Mouse (Mus musculus) hindbrain, embryonic 13.5 days (tissue): ENCODE results near the gene Chrm5. TPM values are rescaled to one million over a fixed set of nuclear protein-coding genes. Genes with fewer than 3 reads are reported as not detected.

ENCODE experiments used
- ATAC-seq: fragments of 200-750 bp; cut with Nextera tagmentation; 2 replicates; pipeline ENCODE4 v1.8.0; 2017; ENCODE audit warnings: moderate TSS enrichment; ENCODE audit not compliant: low FRiP score
- H3K27ac ChIP-seq: fragments of 300-500 bp; sonication (generic); 2 replicates; pipeline ENCODE4 v1.5.1; 2015; ENCODE audit warnings: inconsistent platforms, mild to moderate bottlenecking, moderate library complexity
- H3K27me3 ChIP-seq: fragments of 300-500 bp; sonication (generic); 2 replicates; pipeline ENCODE4 v1.6.1; 2015; ENCODE audit warnings: mild to moderate bottlenecking, inconsistent platforms
- H3K36me3 ChIP-seq: fragments of 300-500 bp; sonication (generic); 2 replicates; pipeline ENCODE4 v1.6.1; 2015; ENCODE audit warnings: mild to moderate bottlenecking, inconsistent platforms
- H3K4me1 ChIP-seq: fragments of 300-500 bp; sonication (generic); replicated peaks from 2 replicates; pipeline ENCODE4 v1.6.1; 2015; ENCODE audit warnings: inconsistent platforms
- H3K4me2 ChIP-seq: fragments of 300-500 bp; sonication (generic); 2 replicates; pipeline ENCODE4 v1.6.1; 2015; ENCODE audit warnings: inconsistent platforms, mild to moderate bottlenecking, moderate library complexity
- H3K4me3 ChIP-seq: fragments of 300-500 bp; sonication (generic); 2 replicates; pipeline ENCODE4 v1.5.1; 2015; ENCODE audit warnings: mild to moderate bottlenecking, inconsistent platforms
- H3K9ac ChIP-seq: fragments of 300-500 bp; sonication (generic); 2 replicates; pipeline ENCODE4 v1.6.1; 2015; ENCODE audit warnings: mild to moderate bottlenecking, inconsistent platforms
- H3K9me3 ChIP-seq: fragments of 300-500 bp; sonication (generic); 2 replicates; pipeline ENCODE4 v1.6.1; 2016; ENCODE audit warnings: inconsistent platforms
- WGBS: fragments of 180-500 bp; shearing (Covaris S2); methylation state at CpG from one replicate; pipeline ENCODE4 v1.1.7; 2015; 5-methylcytosine and 5-hydroxymethylcytosine counted together
- polyA plus RNA-seq: library from polyadenylated mRNA; unstranded; fragments of >200 nt; fragmentation: Nextera tagmentation; extraction: Ambion mirVana; gene quantifications from 2 replicates; pipeline ENCODE4 v1.2.1, GENCODE M21; 2015

Gene Chrm5
- polyA plus RNA-seq, 1 experiment from 2014 or later: 0.68 TPM

GRCm38 (mm10) chr2:112443491-112443890 lies 37.1 kb downstream of the Chrm5 start:
- Histone ChIP-seq H3K9me3 (no peaks in the 10 kb centered on the region), H3K4me3 (no peak overlapping the region), H3K27ac (no peak overlapping the region), H3K27me3 (0 out of 2 replicates have a peak, but pooled peaks cover 3% of the 10 kb centered on the region), H3K4me1 (no peaks in the 10 kb centered on the region), H3K9ac (no peak overlapping the region), H3K4me2 (no peak overlapping the region), H3K36me3 (no peaks in the 10 kb centered on the region)
- WGBS: 71% methylated on average over 2 of the region's 2 CpGs
- no peak for ATAC-seq

GRCm38 (mm10) chr2:112437589-112437988 lies 43.0 kb downstream of the Chrm5 start:
- WGBS: 91% methylated on average over 2 of the region's 2 CpGs
- H3K4me2 ChIP-seq: no peak overlapping the region
- no peak overlapping the region for H3K27ac ChIP-seq
- H3K36me3 ChIP-seq: no peaks in the 10 kb centered on the region
- no peak overlapping the region for H3K4me3 ChIP-seq
- H3K4me1 ChIP-seq: no peaks in the 10 kb centered on the region
- no peak overlapping the region for H3K9ac ChIP-seq
- no peaks in the 10 kb centered on the region for H3K27me3 ChIP-seq
- no peaks in the 10 kb centered on the region for H3K9me3 ChIP-seq
- no peak for ATAC-seq

DNA sequence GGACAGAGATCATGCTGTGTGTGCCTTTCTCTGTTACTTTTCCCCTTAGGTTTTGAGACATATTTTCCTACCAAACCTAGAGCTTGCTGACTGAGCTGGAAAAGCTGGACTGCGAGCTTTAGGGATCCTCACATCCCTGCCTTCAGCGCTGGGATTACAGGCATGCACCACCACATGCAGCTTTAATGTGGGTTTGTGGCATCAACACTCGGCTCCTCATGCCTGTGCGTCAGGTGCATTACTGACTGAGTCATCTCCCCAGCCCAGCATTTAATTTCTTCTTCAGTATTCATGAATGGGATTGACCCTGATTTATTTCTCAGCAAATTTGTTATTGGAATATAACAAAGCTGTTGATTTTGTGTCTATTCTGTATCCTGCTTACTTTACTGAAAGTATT lies 44.3 kb downstream of the Chrm5 start:
- no peaks in the 10 kb centered on the region for H3K36me3 ChIP-seq
- H3K4me1 ChIP-seq: no peaks in the 10 kb centered on the region
- no peaks in the 10 kb centered on the region for H3K27me3 ChIP-seq
- H3K4me3 ChIP-seq: no peak overlapping the region
- WGBS: 84% methylated on average over 4 of the region's 4 CpGs
- no peak overlapping the region for H3K27ac ChIP-seq
- H3K4me2 ChIP-seq: no peak overlapping the region
- no peak overlapping the region for H3K9ac ChIP-seq
- ATAC-seq: no peak
- H3K9me3 ChIP-seq: no peaks in the 10 kb centered on the region

GRCm38 (mm10) chr2:112433359-112433758 lies 47.2 kb downstream of the Chrm5 start:
- no peaks in the 10 kb centered on the region for H3K9me3 ChIP-seq
- H3K4me2 ChIP-seq: no peak overlapping the region
- 83% methylated on average over 2 of the region's 2 CpGs for WGBS

GRCm38 (mm10) chr2:112432523-112432922 lies 48.0 kb downstream of the Chrm5 start:
- Histone ChIP-seq H3K36me3 (no peaks in the 10 kb centered on the region), H3K27me3 (no peaks in the 10 kb centered on the region), H3K9ac (no peak overlapping the region), H3K27ac (no peak overlapping the region), H3K4me1 (no peaks in the 10 kb centered on the region), H3K4me2 (no peak overlapping the region), H3K4me3 (no peak overlapping the region), H3K9me3 (no peaks in the 10 kb centered on the region)
- ATAC-seq: no peak
- 95% methylated on average over 2 of the region's 2 CpGs for WGBS

More at GRCm38 (mm10) chr2:112433359-112433758, 47.2 kb downstream of the Chrm5 start:
- Histone ChIP-seq H3K4me3 (no peak overlapping the region), H3K9ac (no peak overlapping the region), H3K27ac (no peak overlapping the region), H3K4me1 (no peaks in the 10 kb centered on the region), H3K36me3 (no peaks in the 10 kb centered on the region), H3K27me3 (no peaks in the 10 kb centered on the region)
- ATAC-seq: no peak

DNA sequence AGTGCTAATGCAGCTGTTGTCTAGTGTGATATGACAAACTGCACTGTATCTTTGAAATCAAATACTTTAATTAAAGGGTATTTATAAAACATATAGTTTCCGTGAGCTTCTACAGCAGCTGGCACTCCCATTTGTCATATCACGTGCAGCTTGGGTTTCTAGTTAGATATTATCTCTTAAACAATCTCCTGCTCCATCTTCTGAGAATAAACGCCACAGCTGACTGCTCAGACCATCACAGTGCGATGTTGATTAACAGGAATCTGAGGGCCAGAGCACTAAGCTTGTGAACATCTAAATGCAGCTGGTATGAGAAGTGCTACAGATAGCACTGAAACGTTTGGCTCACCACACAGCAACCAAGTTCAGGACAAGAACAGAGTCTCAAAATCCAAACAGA lies 50.2 kb downstream of the Chrm5 start:
- WGBS: 76% methylated on average over 5 of the region's 5 CpGs
- Histone ChIP-seq H3K27me3 (no peaks in the 10 kb centered on the region), H3K36me3 (no peaks in the 10 kb centered on the region), H3K4me3 (no peak overlapping the region), H3K4me2 (no peak overlapping the region), H3K9me3 (no peaks in the 10 kb centered on the region), H3K4me1 (no peaks in the 10 kb centered on the region), H3K9ac (no peak overlapping the region), H3K27ac (no peak overlapping the region)
- ATAC-seq: no peak

DNA sequence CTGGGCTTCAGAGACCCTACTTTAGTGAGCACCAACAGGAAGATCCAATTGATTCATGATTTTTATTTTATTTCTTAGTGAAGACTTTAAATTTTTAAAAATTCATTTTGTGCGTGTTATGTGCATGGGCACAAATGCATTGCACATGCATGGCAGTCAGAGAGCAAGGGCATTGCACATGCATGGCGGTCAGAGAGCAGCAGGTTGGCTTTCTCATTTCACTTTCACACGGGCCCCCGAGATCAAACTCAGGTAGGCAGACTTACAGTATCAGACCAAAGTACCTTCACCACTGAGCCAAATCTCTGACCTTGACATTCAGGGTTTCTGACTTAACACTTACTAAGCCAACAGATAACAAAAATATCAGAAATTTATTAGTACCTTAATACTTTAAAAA lies 50.9 kb downstream of the Chrm5 start:
- no peak for ATAC-seq
- no peaks in the 10 kb centered on the region for H3K4me1 ChIP-seq
- H3K9me3 ChIP-seq: no peaks in the 10 kb centered on the region
- H3K9ac ChIP-seq: no peak overlapping the region
- no peaks in the 10 kb centered on the region for H3K27me3 ChIP-seq
- H3K36me3 ChIP-seq: no peaks in the 10 kb centered on the region
- 97% methylated on average over 4 of the region's 4 CpGs for WGBS
- no peak overlapping the region for H3K27ac ChIP-seq
- H3K4me2 ChIP-seq: no peak overlapping the region
- no peak overlapping the region for H3K4me3 ChIP-seq

Other genes starting within 250 kb of the Chrm5 start
- 14.9 and 15.5 TPM in 2 replicates for gene Lpcat4, start 241.3 kb downstream of the Chrm5 start, polyA plus RNA-seq
- 0.05 TPM in 1 of 2 replicates, not detected in the other for gene Nutm1, start 221.5 kb downstream of the Chrm5 start, polyA plus RNA-seq
- gene Nop10, start 218.8 kb downstream of the Chrm5 start, polyA plus RNA-seq: 154 and 160 TPM in 2 replicates
- gene Slc12a6, start 214.9 kb downstream of the Chrm5 start, polyA plus RNA-seq: 16.5 and 17.2 TPM in 2 replicates
- not detected in 2 replicates for gene Gm21985, start 214.5 kb downstream of the Chrm5 start, polyA plus RNA-seq
- gene Emc4, start 112.7 kb downstream of the Chrm5 start, polyA plus RNA-seq: 164 and 168 TPM in 2 replicates
- 36.9 and 37.1 TPM in 2 replicates for gene Katnbl1, start 101.6 kb downstream of the Chrm5 start, polyA plus RNA-seq
- gene Emc7, start 25.8 kb downstream of the Chrm5 start, polyA plus RNA-seq: 18.4 and 19.2 TPM in 2 replicates
- gene Aven, start 12.2 kb upstream of the Chrm5 start, polyA plus RNA-seq: 3.1 and 4.4 TPM in 2 replicates